Mouse (Mus musculus) MEL (cell line): ENCODE measurements around the gene Ppp2r2c. TPM values are rescaled to one million over a fixed set of nuclear protein-coding genes. Genes with fewer than 3 reads are reported as not detected.

Experiments used
- DNase-seq: peaks from one replicate; pipeline ENCODE4 v3.0.0; 2011; ENCODE audit warnings: low read depth, low spot score
- H3K27ac ChIP-seq: 2 replicates; pipeline ENCODE4 v1.5.1; 2012; ENCODE audit warnings: low read depth, mild to moderate bottlenecking, control low read depth, low read length, moderate library complexity; ENCODE audit not compliant: control insufficient read depth
- H3K27me3 ChIP-seq, 2 experiments: fragments of 150-350 bp in 1 of 2; sonication (generic) in 1 of 2; 2 replicates each; pipeline ENCODE4 v1.6.1; 2012; ENCODE audit warnings: low read length in 2 of 2, mild to moderate bottlenecking in 2 of 2, improper control_type of control experiment in 1 of 2, moderate library complexity in 1 of 2; ENCODE audit not compliant: insufficient read depth in 2 of 2, control insufficient read depth in 1 of 2
- H3K36me3 ChIP-seq, 2 experiments: 2 replicates each; pipeline ENCODE4 v1.6.1; 2012 to 2014; ENCODE audit warnings: low read length in 2 of 2, improper control_type of control experiment in 1 of 2, inconsistent platforms in 1 of 2, mild to moderate bottlenecking in 1 of 2; ENCODE audit not compliant: insufficient read depth in 2 of 2, control insufficient read depth in 1 of 2
- H3K4me1 ChIP-seq, 2 experiments: fragments of 150-350 bp in 1 of 2; sonication (generic) in 1 of 2; 2 replicates each; pipeline ENCODE4 v1.6.1; 2012; ENCODE audit warnings: low read length in 2 of 2, improper control_type of control experiment in 1 of 2, mild to moderate bottlenecking in 1 of 2; ENCODE audit not compliant: insufficient read depth in 2 of 2, control insufficient read depth in 1 of 2
- H3K4me3 ChIP-seq, 2 experiments: fragments of 150-350 bp in 1 of 2; sonication (generic) in 1 of 2; 2 replicates each; pipeline ENCODE4 v1.5.1; 2012; ENCODE audit warnings: low read depth in 2 of 2, low read length in 2 of 2, mild to moderate bottlenecking in 2 of 2, moderate library complexity in 2 of 2, control low read depth in 1 of 2, improper control_type of control experiment in 1 of 2; ENCODE audit not compliant: control insufficient read depth in 1 of 2, insufficient read depth in 1 of 2
- H3K79me2 ChIP-seq: 2 replicates; pipeline ENCODE4 v1.6.1; 2012; ENCODE audit warnings: mild to moderate bottlenecking, low read length, moderate library complexity; ENCODE audit not compliant: control insufficient read depth, poor library complexity, insufficient read depth
- H3K9ac ChIP-seq: 2 replicates; pipeline ENCODE4 v1.6.1; 2012; ENCODE audit warnings: low read depth, mild to moderate bottlenecking, control low read depth, low read length, moderate library complexity; ENCODE audit not compliant: control insufficient read depth, poor library complexity, severe bottlenecking
- H3K9me3 ChIP-seq: fragments of 150-350 bp; sonication (generic); replicated peaks from 2 replicates; pipeline ENCODE4 v1.6.1; 2012; ENCODE audit warnings: mild to moderate bottlenecking, low read length, improper control_type of control experiment, moderate library complexity; ENCODE audit not compliant: insufficient read depth
- BHLHE40 ChIP-seq: IDR thresholded peaks from 2 replicates; pipeline ENCODE4 v1.6.1; 2012; ENCODE audit warnings: low read depth, mild to moderate bottlenecking, inconsistent platforms, low read length, improper control_type of control experiment, borderline replicate concordance
- CHD1 ChIP-seq: IDR thresholded peaks from 2 replicates; pipeline ENCODE4 v1.6.1; 2012; ENCODE audit warnings: low read depth, mild to moderate bottlenecking, inconsistent platforms, low read length, improper control_type of control experiment
- CHD2 ChIP-seq: IDR thresholded peaks from 2 replicates; pipeline ENCODE4 v1.6.1; 2011; ENCODE audit warnings: low read length, improper control_type of control experiment
- CTCF ChIP-seq, 3 experiments: IDR thresholded peaks in 2 of 3; conservative IDR thresholded peaks in 1 of 3; 2 replicates each; pipeline ENCODE4 v1.5.1; 2011 to 2012; ENCODE audit warnings: low read length in 3 of 3, low read depth in 2 of 3, mild to moderate bottlenecking in 2 of 3, improper control_type of control experiment in 1 of 3, inconsistent platforms in 1 of 3, mixed read lengths in 1 of 3, moderate library complexity in 1 of 3; ENCODE audit not compliant: control insufficient read depth in 1 of 3, insufficient read depth in 1 of 3, poor library complexity in 1 of 3, severe bottlenecking in 1 of 3
- EP300 ChIP-seq, 2 experiments: IDR thresholded peaks; 2 replicates each; pipeline ENCODE4 v1.6.1; 2011; ENCODE audit warnings: improper control_type of control experiment in 2 of 2, low read length in 2 of 2, low read depth in 1 of 2, mild to moderate bottlenecking in 1 of 2
- ETS1 ChIP-seq: IDR thresholded peaks from 2 replicates; pipeline ENCODE4 v1.6.1; 2012; ENCODE audit warnings: low read depth, mild to moderate bottlenecking, inconsistent platforms, low read length, improper control_type of control experiment, moderate library complexity
- GABPA ChIP-seq: IDR thresholded peaks from 2 replicates; pipeline ENCODE4 v1.6.1; 2012; ENCODE audit warnings: low read depth, mild to moderate bottlenecking, inconsistent platforms, low read length, improper control_type of control experiment, moderate library complexity
- JUND ChIP-seq: IDR thresholded peaks from 2 replicates; pipeline ENCODE4 v1.6.1; 2011; ENCODE audit warnings: low read depth, mild to moderate bottlenecking, improper control_type of control experiment, low read length
- KAT2A ChIP-seq: conservative IDR thresholded peaks from 2 replicates; pipeline ENCODE4 v1.6.1; 2012; ENCODE audit warnings: low read depth, low read length, improper control_type of control experiment, inconsistent platforms
- MAX ChIP-seq: IDR thresholded peaks from 2 replicates; pipeline ENCODE4 v1.6.1; 2011; ENCODE audit warnings: low read length, improper control_type of control experiment
- MXI1 ChIP-seq: IDR thresholded peaks from 2 replicates; pipeline ENCODE4 v1.6.1; 2011; ENCODE audit warnings: mild to moderate bottlenecking, low read depth, low read length, improper control_type of control experiment
- MYB ChIP-seq: IDR thresholded peaks from 2 replicates; pipeline ENCODE4 v1.6.1; 2011; ENCODE audit warnings: mild to moderate bottlenecking, low read depth, low read length, improper control_type of control experiment
- MYC ChIP-seq: IDR thresholded peaks from 2 replicates; pipeline ENCODE4 v1.6.1; 2011; ENCODE audit warnings: low read depth, mild to moderate bottlenecking, low read length, improper control_type of control experiment, moderate library complexity
- NELFE ChIP-seq: IDR thresholded peaks from 2 replicates; pipeline ENCODE4 v1.6.1; 2011; ENCODE audit warnings: low read depth, low read length, improper control_type of control experiment
- NRF1 ChIP-seq: IDR thresholded peaks from 2 replicates; pipeline ENCODE4 v1.6.1; 2014; ENCODE audit warnings: low read depth, mild to moderate bottlenecking, inconsistent platforms, low read length, improper control_type of control experiment, moderate library complexity; ENCODE audit not compliant: poor library complexity, insufficient read depth, severe bottlenecking
- POLR2A ChIP-seq, 2 experiments: IDR thresholded peaks; 2 replicates each; pipeline ENCODE4 v1.6.1; 2011 to 2012; ENCODE audit warnings: low read length in 2 of 2, mild to moderate bottlenecking in 2 of 2, control low read depth in 1 of 2, improper control_type of control experiment in 1 of 2, low read depth in 1 of 2, moderate library complexity in 1 of 2; ENCODE audit not compliant: control insufficient read depth in 1 of 2, insufficient read depth in 1 of 2, poor library complexity in 1 of 2
- POLR2AphosphoS2 ChIP-seq: IDR thresholded peaks from 2 replicates; pipeline ENCODE4 v1.6.1; 2011; ENCODE audit warnings: low read length, improper control_type of control experiment
- POLR2AphosphoS5 ChIP-seq: IDR thresholded peaks from 2 replicates; pipeline ENCODE4 v1.6.1; 2012; ENCODE audit warnings: low read depth, borderline replicate concordance, mild to moderate bottlenecking, inconsistent platforms, low read length, moderate library complexity, mixed read lengths
- RAD21 ChIP-seq: IDR thresholded peaks from 2 replicates; pipeline ENCODE4 v1.6.1; 2011; ENCODE audit warnings: mild to moderate bottlenecking, low read depth, low read length, improper control_type of control experiment
- RCOR1 ChIP-seq: IDR thresholded peaks from 2 replicates; pipeline ENCODE4 v1.6.1; 2012; ENCODE audit warnings: low read depth, mild to moderate bottlenecking, inconsistent platforms, low read length, improper control_type of control experiment
- SIN3A ChIP-seq: IDR thresholded peaks from 2 replicates; pipeline ENCODE4 v1.6.1; 2012; ENCODE audit warnings: low read length, improper control_type of control experiment, inconsistent platforms
- SMC3 ChIP-seq: IDR thresholded peaks from 2 replicates; pipeline ENCODE4 v1.6.1; 2011; ENCODE audit warnings: low read depth, low read length, improper control_type of control experiment
- TAL1 ChIP-seq: IDR thresholded peaks from 2 replicates; pipeline ENCODE4 v1.6.1; 2012; ENCODE audit warnings: mild to moderate bottlenecking, inconsistent platforms, low read length, moderate library complexity, mixed read lengths
- TBP ChIP-seq: IDR thresholded peaks from 2 replicates; pipeline ENCODE4 v1.8.0; 2011; ENCODE audit warnings: low read depth, low read length, improper control_type of control experiment
- TCF12 ChIP-seq: IDR thresholded peaks from 2 replicates; pipeline ENCODE4 v1.6.1; 2014; ENCODE audit warnings: low read depth, mild to moderate bottlenecking, inconsistent platforms, low read length, improper control_type of control experiment, moderate library complexity
- UBTF ChIP-seq: IDR thresholded peaks from 2 replicates; pipeline ENCODE4 v1.6.1; 2012; ENCODE audit warnings: low read depth, mild to moderate bottlenecking, inconsistent platforms, low read length, improper control_type of control experiment, moderate library complexity, borderline replicate concordance; ENCODE audit not compliant: insufficient read depth
- USF1 ChIP-seq: IDR thresholded peaks from 2 replicates; pipeline ENCODE4 v1.6.1; 2014; ENCODE audit warnings: low read depth, mild to moderate bottlenecking, inconsistent platforms, low read length, improper control_type of control experiment, moderate library complexity
- USF2 ChIP-seq, 2 experiments: IDR thresholded peaks; 2 replicates each; pipeline ENCODE4 v1.6.1; 2011 to 2012; ENCODE audit warnings: improper control_type of control experiment in 2 of 2, low read length in 2 of 2, borderline replicate concordance in 1 of 2, inconsistent platforms in 1 of 2, low read depth in 1 of 2, mild to moderate bottlenecking in 1 of 2; ENCODE audit not compliant: insufficient read depth in 1 of 2
- ZC3H11A ChIP-seq: IDR thresholded peaks from 2 replicates; pipeline ENCODE4 v1.6.1; 2012; ENCODE audit warnings: low read depth, mild to moderate bottlenecking, inconsistent platforms, low read length, improper control_type of control experiment
- ZKSCAN1 ChIP-seq: IDR thresholded peaks from 2 replicates; pipeline ENCODE4 v1.6.1; 2012; ENCODE audit warnings: low read depth, mild to moderate bottlenecking, inconsistent platforms, low read length, improper control_type of control experiment, moderate library complexity
- ZNF384 ChIP-seq: IDR thresholded peaks from 2 replicates; pipeline ENCODE4 v1.6.1; 2012; ENCODE audit warnings: low read depth, mild to moderate bottlenecking, inconsistent platforms, low read length, improper control_type of control experiment
- polyA plus RNA-seq, 2 experiments: library from polyadenylated mRNA; stranded (reverse) in 1 of 2; unstranded in 1 of 2; fragments of >175 nt in 1 of 2; fragments of >200 nt in 1 of 2; gene quantifications; 2 replicates each; pipeline versions ENCODE4 v1.2.1 to v1.2.4; 2012; ENCODE audit warnings: low replicate concordance in 2 of 2, low read depth in 1 of 2; ENCODE audit not compliant: insufficient read length in 2 of 2, insufficient read depth in 1 of 2, missing spikeins in 1 of 2
- total RNA-seq: library from RNA; depleted of rRNA; stranded (reverse); fragments of 300-350 nt; gene quantifications from 2 replicates; pipeline ENCODE4 v1.2.3, GENCODE M21; 2012

Ppp2r2c gene
- total and polyA plus RNA-seq, 3 experiments, result not detected

DNA sequence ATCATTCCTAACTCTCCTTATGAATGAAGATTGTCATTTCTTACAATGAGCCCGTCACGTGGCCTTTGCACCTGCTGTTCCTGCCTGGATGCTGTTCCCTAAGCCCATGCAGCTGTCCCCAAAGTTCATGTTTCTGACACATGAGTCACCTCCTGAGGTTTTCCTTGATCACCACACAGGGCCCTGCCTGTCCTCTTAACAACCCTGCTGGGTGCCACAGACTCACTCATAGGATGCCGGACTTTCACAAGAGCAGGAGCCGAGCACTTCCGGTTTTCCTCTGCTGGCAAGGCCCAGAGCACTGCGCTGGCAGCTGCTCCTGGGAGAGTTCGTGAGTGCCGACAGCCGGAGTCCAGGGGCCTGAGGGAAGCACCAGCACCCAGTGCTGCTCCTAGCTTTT is 132.7 kb downstream of the Ppp2r2c start:
- no peaks in the 10 kb centered on the region for H3K79me2 ChIP-seq
- H3K4me1 ChIP-seq, result no peaks in the 10 kb centered on the region
- no peak overlapping the region for H3K4me3 ChIP-seq
- DNase-seq, result no peak
- H3K27me3 ChIP-seq, result no peaks in the 10 kb centered on the region
- no peak overlapping the region for H3K27ac ChIP-seq
- no peak for TF ChIP-seq POLR2AphosphoS2
- TF ChIP-seq MYB, result no peak
- TF ChIP-seq USF2 (IDR thresholded peaks at IDR 0.05; ENCODE audit: borderline replicate concordance in 1 of 2, insufficient read depth in 1 of 2, low read depth in 1 of 2, low read length in 2 of 2), result no peak
- TF ChIP-seq SMC3, result no peak
- TF ChIP-seq TAL1, result no peak
- TF ChIP-seq MXI1, result no peak
- no peak for TF ChIP-seq MAX
- no peak for TF ChIP-seq TCF12
- no peak for TF ChIP-seq ETS1
- no peak for TF ChIP-seq USF1
- TF ChIP-seq POLR2AphosphoS5, result no peak
- TF ChIP-seq NELFE, result no peak
- no peak for TF ChIP-seq BHLHE40
- no peak for TF ChIP-seq POLR2A (IDR thresholded peaks at IDR 0.05; ENCODE audit: control insufficient read depth in 1 of 2, insufficient read depth in 1 of 2, low read depth in 1 of 2, low read length in 2 of 2, poor library complexity in 1 of 2)
- TF ChIP-seq CHD2, result no peak
- TF ChIP-seq SIN3A, result no peak
- TF ChIP-seq EP300 (IDR thresholded peaks at IDR 0.05; ENCODE audit: low read depth in 1 of 2, low read length in 2 of 2), result no peak
- no peak for TF ChIP-seq NRF1
- H3K9ac ChIP-seq, result no peak overlapping the region
- no peaks in the 10 kb centered on the region for H3K36me3 ChIP-seq
- H3K9me3 ChIP-seq, result no peaks in the 10 kb centered on the region

DNA sequence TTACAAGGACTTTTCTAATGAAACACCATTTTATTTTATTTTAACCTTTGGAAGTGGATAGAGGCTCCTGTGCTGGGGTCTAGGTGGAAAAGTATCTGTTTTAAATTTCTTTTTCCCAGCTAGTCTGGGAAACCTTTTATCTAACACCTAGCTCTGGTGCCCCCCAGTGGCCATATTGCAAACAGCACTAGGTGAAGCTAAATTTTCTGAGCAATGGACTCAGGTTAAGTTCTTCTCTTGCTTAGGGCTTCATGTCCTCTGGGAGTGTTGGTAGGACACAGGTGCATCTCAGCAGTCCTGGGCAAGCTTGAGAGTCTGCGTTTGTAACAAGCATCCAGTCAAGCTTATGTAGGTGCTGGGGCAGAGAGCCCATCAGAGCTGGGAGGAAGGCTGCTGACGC is 133.7 kb downstream of the Ppp2r2c start:
- H3K4me1 ChIP-seq, result no peaks in the 10 kb centered on the region
- H3K27me3 ChIP-seq, result no peaks in the 10 kb centered on the region
- no peaks in the 10 kb centered on the region for H3K79me2 ChIP-seq
- H3K9ac ChIP-seq, result no peak overlapping the region
- H3K4me3 ChIP-seq, result no peak overlapping the region
- H3K36me3 ChIP-seq, result no peaks in the 10 kb centered on the region
- no peak overlapping the region for H3K27ac ChIP-seq
- TF ChIP-seq GABPA, result no peak
- no peak for TF ChIP-seq CHD1
- TF ChIP-seq NRF1, result no peak
- TF ChIP-seq CTCF (IDR thresholded peaks at IDR 0.05 in 2 of 3, conservative IDR thresholded peaks at IDR 0.05 in 1 of 3; ENCODE audit: control insufficient read depth in 1 of 3, insufficient read depth in 1 of 3, low read depth in 2 of 3, low read length in 3 of 3, poor library complexity in 1 of 3, severe bottlenecking in 1 of 3), result peak; percentile 44 to 57 (median 54)
- TF ChIP-seq ZNF384, result no peak
- 0 out of 2 replicates have a peak, but pooled peaks have one; percentile 8 for TF ChIP-seq ZC3H11A
- TF ChIP-seq POLR2A (IDR thresholded peaks at IDR 0.05; ENCODE audit: control insufficient read depth in 1 of 2, insufficient read depth in 1 of 2, low read depth in 1 of 2, low read length in 2 of 2, poor library complexity in 1 of 2), result no peak
- peak; percentile 27; the same call in 1 of the 2 replicates for TF ChIP-seq SMC3
- TF ChIP-seq RCOR1, result no peak
- TF ChIP-seq SIN3A, result no peak
- TF ChIP-seq MYC, result no peak
- no peak for TF ChIP-seq ZKSCAN1
- peak; percentile 45 for TF ChIP-seq RAD21
- no peak for TF ChIP-seq JUND
- TF ChIP-seq TBP, result no peak
- no peak for TF ChIP-seq KAT2A
- no peak for TF ChIP-seq UBTF
- TF ChIP-seq TCF12, result no peak
- no peak for TF ChIP-seq CHD2
- no peak for TF ChIP-seq MAX
- no peak for TF ChIP-seq TAL1
- peak; percentile 30 for DNase-seq
- no peaks in the 10 kb centered on the region for H3K9me3 ChIP-seq
